Mouse (Mus musculus) E14TG2a.4 (cell line): ENCODE measurements around the gene Dcaf10.

Experiments
- CTCF ChIP-seq: conservative IDR thresholded peaks from 2 replicates; pipeline ENCODE4 v1.5.1; 2014; ENCODE audit warnings: low read length
- NANOG ChIP-seq: IDR thresholded peaks from 2 replicates; pipeline ENCODE4 v1.6.1; 2014; ENCODE audit warnings: borderline replicate concordance, low read length, mixed read lengths

DNA sequence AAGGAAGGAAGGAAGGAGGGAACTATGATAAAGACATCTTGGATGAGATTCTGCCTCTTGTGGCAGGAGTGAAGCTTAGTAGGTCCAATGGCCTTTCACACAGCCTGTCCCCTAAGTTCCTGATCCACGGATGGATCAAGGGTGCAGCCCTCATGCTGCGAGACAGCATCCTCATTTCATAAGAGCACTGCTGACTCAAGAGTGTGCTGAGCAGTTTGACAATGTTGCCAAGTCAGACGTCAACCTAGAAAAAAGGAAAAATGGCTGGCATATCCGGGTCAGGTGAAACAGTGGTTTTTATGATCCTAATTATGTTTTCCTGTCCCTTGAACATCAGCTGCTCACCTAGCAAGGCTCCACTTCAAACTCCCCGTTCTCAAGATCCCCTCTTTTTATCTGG lies 51.8 kb downstream of the Dcaf10 start:
- TF ChIP-seq CTCF (no peak), NANOG (no peak)
